Mouse (Mus musculus) skeletal muscle tissue, postnatal 0 days (tissue): ENCODE measurements around the gene Aldh8a1. TPM values are rescaled to one million over a fixed set of nuclear protein-coding genes. Genes with fewer than 3 reads are reported as not detected.

Experiments used
- polyA plus RNA-seq: library from polyadenylated mRNA; unstranded; fragments of >200 nt; fragmentation: Nextera tagmentation; extraction: Ambion mirVana; gene quantifications from 2 replicates; pipeline ENCODE4 v1.2.1, GENCODE M21; 2015

The Aldh8a1 gene
- 0.06 TPM in 2 replicates for polyA plus RNA-seq

DNA sequence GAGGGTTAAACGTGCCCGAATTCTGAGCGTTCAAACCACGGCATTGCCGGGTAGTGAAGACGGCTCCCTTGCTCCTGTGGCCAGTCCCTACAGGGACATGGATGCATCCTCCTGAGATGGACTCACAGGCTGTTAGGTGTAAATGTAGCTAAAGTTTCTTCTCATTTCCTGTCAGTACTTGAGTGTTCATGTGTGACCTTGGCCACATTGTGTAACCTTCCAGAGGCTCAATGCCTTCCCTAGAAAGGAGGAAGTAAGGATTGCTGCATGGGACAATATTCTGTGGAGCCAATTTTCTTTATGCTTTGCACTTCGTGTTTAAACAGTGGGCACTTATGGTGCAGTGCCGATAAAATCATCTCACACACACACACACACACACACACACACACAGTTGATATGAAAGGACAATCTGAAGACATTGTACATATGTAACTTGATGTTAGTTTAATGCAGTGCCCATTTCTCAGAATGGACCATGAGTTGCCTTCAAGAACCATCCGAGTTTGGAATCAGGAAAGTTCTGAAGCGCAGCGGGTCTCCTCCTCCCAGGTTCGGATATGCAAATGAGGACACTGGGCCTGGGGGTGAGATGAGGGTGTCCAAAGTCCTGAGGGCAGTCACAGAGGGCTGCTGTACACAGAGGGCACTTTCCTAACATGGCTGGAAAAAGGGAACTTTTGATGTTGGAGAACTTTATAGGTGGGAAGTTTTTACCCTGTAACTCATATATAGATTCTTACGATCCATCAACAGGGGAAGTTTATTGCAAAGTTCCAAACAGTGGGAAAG, at the start of gene Aldh8a1:
Aldh8a1 (plus strand) TSS at position 610 of the 792 bp plus-strand sequence.

Other genes starting within 250 kb of the Aldh8a1 start
- 1.1 and 1.4 TPM in 2 replicates for gene Myb, start 216.3 kb upstream of the Aldh8a1 start, polyA plus RNA-seq
- 52.3 TPM in 2 replicates for gene Hbs1l, start 81.3 kb upstream of the Aldh8a1 start, polyA plus RNA-seq
- gene 1700020N01Rik, start 215.9 kb downstream of the Aldh8a1 start, polyA plus RNA-seq, result not detected in 2 replicates